Comparison of ENCODE assay signal across 22 mouse cellular contexts in the genomic region with DNA sequence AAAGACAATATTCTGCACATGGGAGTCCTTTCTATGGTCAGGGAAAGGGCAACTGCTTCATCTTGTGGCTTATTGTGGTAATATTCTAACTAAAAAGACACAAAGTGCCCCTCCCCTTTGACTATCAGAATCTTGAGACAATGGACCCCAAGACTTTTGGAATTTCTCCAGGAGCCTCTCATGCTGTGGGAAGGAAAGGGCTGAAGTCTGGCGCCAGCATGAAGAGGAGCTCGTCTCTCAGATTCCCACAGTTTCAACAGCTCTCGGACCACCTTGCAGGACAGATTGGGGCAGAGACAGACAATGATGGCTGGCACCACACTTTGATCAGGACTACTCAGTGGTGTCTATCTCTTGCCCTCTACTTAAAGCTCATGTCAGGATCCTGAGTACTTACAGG.
"Had no signal": no experiment of that assay in that cellular context is flagged by ENCODE, and none has a peak within 500 bp of the region (broad histone marks: within the 10 kb centered on the region; RNA-seq: fewer than 3 reads in every experiment).

No protein-coding gene starts in this region.

- H3K4me2 ChIP-seq: heart, embryonic 12.5 days; hindbrain, embryonic 13.5 days; hindbrain, embryonic 15.5 days; kidney, embryonic 15.5 days; limb, embryonic 13.5 days; limb, embryonic 15.5 days; liver, embryonic 12.5 days had no signal

- H3K27ac ChIP-seq: heart, embryonic 10.5 days; hindbrain, embryonic 13.5 days; hindbrain, embryonic 15.5 days; hindbrain, postnatal 0 days; kidney, embryonic 15.5 days; kidney, postnatal 0 days; limb, embryonic 13.5 days; limb, embryonic 15.5 days; liver, embryonic 12.5 days; liver, embryonic 14.5 days had no signal

- H3K4me1 ChIP-seq: hindbrain, embryonic 13.5 days; hindbrain, embryonic 15.5 days; limb, embryonic 13.5 days; limb, embryonic 15.5 days had no signal

- H3K9me3 ChIP-seq: heart, embryonic 10.5 days; heart, embryonic 12.5 days; hindbrain, embryonic 13.5 days; hindbrain, embryonic 15.5 days; kidney, embryonic 15.5 days; limb, embryonic 13.5 days; limb, embryonic 15.5 days; liver, embryonic 12.5 days had no signal

- H3K4me3 ChIP-seq: heart, embryonic 10.5 days; heart, embryonic 12.5 days; hindbrain, embryonic 13.5 days; hindbrain, embryonic 15.5 days; kidney, embryonic 15.5 days; limb, embryonic 13.5 days; limb, embryonic 15.5 days; liver, embryonic 12.5 days had no signal

- H3K9ac ChIP-seq: forebrain, postnatal 0 days; heart, embryonic 12.5 days; hindbrain, embryonic 13.5 days; hindbrain, embryonic 15.5 days; kidney, embryonic 15.5 days; limb, embryonic 13.5 days; limb, embryonic 15.5 days; liver, embryonic 12.5 days; liver, embryonic 14.5 days had no signal

- ATAC-seq: forebrain, postnatal 0 days; hindbrain, postnatal 0 days; intestine, embryonic 16.5 days; liver, embryonic 12.5 days had no signal

- H3K36me3 ChIP-seq: heart, embryonic 10.5 days; heart, embryonic 12.5 days; hindbrain, embryonic 13.5 days; hindbrain, embryonic 15.5 days; kidney, embryonic 15.5 days; limb, embryonic 13.5 days; limb, embryonic 15.5 days; liver, embryonic 12.5 days had no signal

- H3K27me3 ChIP-seq: heart, embryonic 12.5 days; hindbrain, embryonic 15.5 days; kidney, embryonic 15.5 days; limb, embryonic 13.5 days; limb, embryonic 15.5 days had no signal

- DNase-seq: forebrain, postnatal 0 days; gastrocnemius, postnatal 10 days; gastrocnemius, postnatal 36 days; heart, adult 18-20 months; heart, postnatal 10 days; heart, postnatal 36 days; kidney, adult 11 months; layer of hippocampus, adult 9-11 months; layer of hippocampus, postnatal 36 days; left cerebral cortex, postnatal 4 days had no signal
